Mouse (Mus musculus) CH12.LX (cell line): ENCODE measurements around the gene Mnd1. TPM values are rescaled to one million over a fixed set of nuclear protein-coding genes. Genes with fewer than 3 reads are reported as not detected.

Experiments
- DNase-seq: peaks from one replicate; pipeline ENCODE4 v3.0.0-alpha.2; 2013; ENCODE audit errors: extremely low read depth
- H3K27ac ChIP-seq: 2 replicates; pipeline ENCODE4 v1.5.1; 2012; ENCODE audit warnings: low read depth, mild to moderate bottlenecking, control low read depth, moderate library complexity; ENCODE audit not compliant: insufficient read depth
- H3K27me3 ChIP-seq: replicated peaks from 2 replicates; pipeline ENCODE3; 2012; ENCODE audit warnings: inconsistent platforms
- H3K36me3 ChIP-seq, 2 experiments: replicated peaks in 1 of 2; 2 replicates each; pipeline versions ENCODE3 to v1.6.1; 2012; ENCODE audit warnings: inconsistent platforms in 1 of 2, low read length in 1 of 2, mild to moderate bottlenecking in 1 of 2, mixed read lengths in 1 of 2, moderate library complexity in 1 of 2; ENCODE audit not compliant: control insufficient read depth in 1 of 2, insufficient read depth in 1 of 2
- H3K4me1 ChIP-seq, 2 experiments: 2 replicates each; pipeline ENCODE4 v1.6.1; 2012; ENCODE audit warnings: inconsistent platforms in 1 of 2, moderate library complexity in 1 of 2; ENCODE audit not compliant: insufficient read depth in 2 of 2, control insufficient read depth in 1 of 2
- H3K4me2 ChIP-seq: 2 replicates; pipeline ENCODE4 v1.6.1; 2012; ENCODE audit warnings: low read depth, mild to moderate bottlenecking, control low read depth; ENCODE audit not compliant: poor library complexity, insufficient read depth, severe bottlenecking
- H3K4me3 ChIP-seq, 3 experiments: fragments of 150-350 bp in 1 of 3; sonication (generic) in 1 of 3; replicated peaks in 1 of 3; 2 replicates each; pipeline versions ENCODE3 to v1.5.1; 2011 to 2012; ENCODE audit warnings: low read depth in 2 of 3, low read length in 2 of 3, mild to moderate bottlenecking in 2 of 3, moderate library complexity in 2 of 3, control low read depth in 1 of 3, improper control_type of control experiment in 1 of 3, inconsistent platforms in 1 of 3, mixed read lengths in 1 of 3; ENCODE audit not compliant: poor library complexity in 1 of 3
- H3K79me2 ChIP-seq: replicated peaks from 2 replicates; pipeline ENCODE4 v1.6.1; 2012; ENCODE audit warnings: mild to moderate bottlenecking, moderate library complexity; ENCODE audit not compliant: control insufficient read depth, poor library complexity, insufficient read depth, severe bottlenecking; ENCODE audit errors: extremely low read depth
- H3K9ac ChIP-seq: 2 replicates; pipeline ENCODE4 v1.6.1; 2012; ENCODE audit warnings: low read depth, mild to moderate bottlenecking, control low read depth, moderate library complexity; ENCODE audit not compliant: insufficient read depth
- H3K9me3 ChIP-seq: replicated peaks from 2 replicates; pipeline ENCODE3; 2012; ENCODE audit warnings: low read length, inconsistent platforms, mixed read lengths
- BHLHE40 ChIP-seq: IDR thresholded peaks from 2 replicates; pipeline ENCODE4 v1.6.1; 2011; ENCODE audit warnings: mild to moderate bottlenecking, low read depth, low read length, improper control_type of control experiment
- ELF1 ChIP-seq: IDR thresholded peaks from 2 replicates; pipeline ENCODE4 v1.6.1; 2014; ENCODE audit warnings: low read depth, mild to moderate bottlenecking, inconsistent platforms, low read length, improper control_type of control experiment
- EP300 ChIP-seq: IDR thresholded peaks from 2 replicates; pipeline ENCODE4 v1.6.1; 2011; ENCODE audit warnings: low read length, improper control_type of control experiment
- IRF4 ChIP-seq: IDR thresholded peaks from 2 replicates; pipeline ENCODE4 v1.6.1; 2014; ENCODE audit warnings: low read depth, mild to moderate bottlenecking, inconsistent platforms, low read length, improper control_type of control experiment
- JUN ChIP-seq: IDR thresholded peaks from 2 replicates; pipeline ENCODE4 v1.6.1; 2011; ENCODE audit warnings: low read depth, mild to moderate bottlenecking, low read length, improper control_type of control experiment, moderate library complexity; ENCODE audit not compliant: insufficient read depth
- MAFK ChIP-seq: IDR thresholded peaks from 2 replicates; pipeline ENCODE4 v1.6.1; 2011; ENCODE audit warnings: low read length, improper control_type of control experiment; ENCODE audit not compliant: insufficient replicate concordance
- MAZ ChIP-seq: IDR thresholded peaks from 2 replicates; pipeline ENCODE4 v1.6.1; 2012; ENCODE audit warnings: low read depth, mild to moderate bottlenecking, inconsistent platforms, low read length, improper control_type of control experiment, moderate library complexity
- MEF2A ChIP-seq: IDR thresholded peaks from 2 replicates; pipeline ENCODE4 v1.6.1; 2014; ENCODE audit warnings: low read depth, mild to moderate bottlenecking, inconsistent platforms, low read length, improper control_type of control experiment, borderline replicate concordance
- MXI1 ChIP-seq: IDR thresholded peaks from 2 replicates; pipeline ENCODE4 v1.6.1; 2011; ENCODE audit warnings: mild to moderate bottlenecking, low read depth, low read length, improper control_type of control experiment
- NRF1 ChIP-seq: IDR thresholded peaks from 2 replicates; pipeline ENCODE4 v1.6.1; 2014; ENCODE audit warnings: low read depth, mild to moderate bottlenecking, inconsistent platforms, low read length, improper control_type of control experiment, moderate library complexity
- PAX5 ChIP-seq: IDR thresholded peaks from 2 replicates; pipeline ENCODE4 v1.6.1; 2012; ENCODE audit warnings: low read length, inconsistent platforms, mixed read lengths
- POLR2A ChIP-seq: IDR thresholded peaks from 2 replicates; pipeline ENCODE4 v1.6.1; 2011; ENCODE audit warnings: low read depth, mild to moderate bottlenecking, improper control_type of control experiment, low read length
- POLR2AphosphoS2 ChIP-seq: IDR thresholded peaks from 2 replicates; pipeline ENCODE4 v1.6.1; 2011; ENCODE audit warnings: low read depth, low read length, improper control_type of control experiment
- SIN3A ChIP-seq: IDR thresholded peaks from 2 replicates; pipeline ENCODE4 v1.6.1; 2012; ENCODE audit warnings: low read length, improper control_type of control experiment, inconsistent platforms
- SMC3 ChIP-seq: IDR thresholded peaks from 2 replicates; pipeline ENCODE4 v1.6.1; 2011; ENCODE audit warnings: low read depth, low read length, improper control_type of control experiment
- TBP ChIP-seq: conservative IDR thresholded peaks from 2 replicates; pipeline ENCODE4 v1.6.1; 2011; ENCODE audit warnings: low read depth, low read length, improper control_type of control experiment
- TCF12 ChIP-seq: IDR thresholded peaks from 2 replicates; pipeline ENCODE4 v1.6.1; 2014; ENCODE audit warnings: low read depth, mild to moderate bottlenecking, inconsistent platforms, low read length, improper control_type of control experiment
- USF2 ChIP-seq: conservative IDR thresholded peaks from 2 replicates; pipeline ENCODE4 v1.6.1; 2011; ENCODE audit warnings: low read depth, low read length, improper control_type of control experiment
- ZC3H11A ChIP-seq: IDR thresholded peaks from 2 replicates; pipeline ENCODE4 v1.6.1; 2012; ENCODE audit warnings: low read depth, mild to moderate bottlenecking, inconsistent platforms, low read length, improper control_type of control experiment
- ZNF384 ChIP-seq: IDR thresholded peaks from 2 replicates; pipeline ENCODE4 v1.6.1; 2012; ENCODE audit warnings: low read depth, low read length, improper control_type of control experiment, inconsistent platforms
- dilution Hi-C: fragments of 300-500 bp; cut with MboI; formaldehyde crosslinking; loops from 2 replicates; pipeline ENCODE4 v1.14.3; 2020; ENCODE audit warnings: low sequenced_read_pairs; ENCODE audit not compliant: extremely low pct_unique_long_range_greater_than_20kb, extremely low pct_ligation_motif_present
- in situ Hi-C: fragments of 300-500 bp; cut with MboI; formaldehyde crosslinking; loops from 3 replicates; pipeline ENCODE4 v1.14.3; 2019; ENCODE audit warnings: low sequenced_read_pairs, low pct_ligation_motif_present, low pct_unique_long_range_greater_than_20kb, mixed read lengths
- polyA plus RNA-seq: library from polyadenylated mRNA; unstranded; fragments of >175 nt; gene quantifications from 2 replicates; pipeline ENCODE4 v1.2.1, GENCODE M21; 2012; ENCODE audit warnings: low read depth; ENCODE audit not compliant: insufficient read length
- total RNA-seq, 2 experiments: library from RNA; depleted of rRNA; stranded (reverse); fragments of 300-350 nt in 1 of 2; fragments of >200 nt in 1 of 2; gene quantifications; 2 replicates each; pipeline ENCODE4 v1.2.3; 2012 to 2014

The Mnd1 gene
- total and polyA plus RNA-seq, 3 experiments = 14.2 to 23.1 (median 19.0) TPM

DNA sequence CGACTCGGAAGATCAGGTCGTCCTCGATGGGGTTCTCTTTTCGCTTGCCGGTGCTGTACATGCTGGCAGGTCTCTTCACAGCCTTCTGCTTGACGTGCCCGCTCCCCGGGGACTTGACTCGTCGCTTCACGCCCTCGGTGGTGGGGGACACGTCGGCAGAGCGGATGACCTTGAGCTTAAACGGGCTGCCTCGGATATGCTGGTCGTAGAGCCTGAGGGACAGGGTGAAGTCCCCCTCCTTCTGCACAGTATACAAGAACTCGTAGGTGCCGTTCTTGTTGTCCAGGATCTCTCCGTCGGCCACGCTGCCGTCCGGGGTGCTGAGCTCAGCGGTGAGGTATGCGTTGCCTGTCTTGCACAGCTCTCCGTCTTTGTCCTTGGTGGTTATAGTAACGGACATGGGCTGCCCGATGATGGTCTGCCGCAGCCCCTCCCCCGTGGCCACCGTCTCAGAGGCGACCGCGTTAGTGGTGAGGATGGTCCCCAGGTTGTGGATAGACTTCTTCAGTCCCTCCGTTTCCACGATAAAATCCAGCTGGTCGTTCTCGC, 35.0 kb upstream of the Mnd1 start:
- no peak overlapping the region for H3K4me2 ChIP-seq
- DNase-seq = no peak
- H3K9ac ChIP-seq = no peak overlapping the region
- peaks cover 6 to 31% of the 10 kb centered on the region in 2 experiments for H3K36me3 ChIP-seq
- H3K27ac ChIP-seq = no peak overlapping the region
- in situ Hi-C loops (no loop called here), dilution Hi-C loops (no loop called here)
- no peak overlapping the region for H3K4me3 ChIP-seq
- H3K9me3 ChIP-seq = no peaks in the 10 kb centered on the region
- no peaks in the 10 kb centered on the region for H3K79me2 ChIP-seq
- TF ChIP-seq NRF1 (no peak), SIN3A (no peak), EP300 (no peak), MXI1 (no peak), IRF4 (no peak), MEF2A (no peak), MAFK (no peak), POLR2A (no peak), TBP (no peak), PAX5 (no peak), ELF1 (no peak), SMC3 (no peak), POLR2AphosphoS2 (no peak), BHLHE40 (no peak), USF2 (no peak), MAZ (no peak), TCF12 (no peak), ZC3H11A (no peak)
- H3K4me1 ChIP-seq = no peaks in the 10 kb centered on the region
- H3K27me3 ChIP-seq = no peaks in the 10 kb centered on the region

DNA sequence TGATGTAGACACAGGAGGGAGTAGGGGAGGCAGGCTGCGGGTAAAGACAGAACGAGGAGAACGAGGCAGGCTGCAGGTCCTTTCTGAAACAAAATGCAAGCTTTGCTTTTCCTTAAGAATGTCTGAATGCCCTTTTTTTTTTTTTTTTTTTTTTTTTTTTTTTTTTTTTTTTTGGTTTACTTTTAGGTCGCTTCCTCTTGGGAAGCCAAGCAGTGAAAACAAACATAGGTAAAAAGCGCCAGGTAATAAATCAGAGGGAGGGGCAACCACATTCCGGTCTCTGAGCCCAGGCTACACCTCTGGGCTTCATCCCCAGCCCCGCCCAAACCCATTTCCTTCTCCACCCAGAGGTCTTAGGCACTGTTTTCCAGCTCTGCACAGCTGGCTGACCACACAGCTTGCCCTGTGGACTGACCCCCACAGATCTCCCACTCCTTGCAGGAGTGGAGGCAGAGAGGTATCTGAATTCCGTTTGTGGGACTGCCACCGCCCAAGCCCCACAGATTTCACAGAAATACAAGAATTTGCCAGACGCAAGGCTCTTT, 34.1 kb upstream of the Mnd1 start:
- Histone ChIP-seq H3K9ac (no peak overlapping the region), H3K79me2 (no peaks in the 10 kb centered on the region), H3K4me2 (no peak overlapping the region), H3K4me3 (no peak overlapping the region), H3K36me3 (peaks cover 6 to 31% of the 10 kb centered on the region in 2 experiments), H3K27ac (no peak overlapping the region), H3K4me1 (no peaks in the 10 kb centered on the region), H3K9me3 (no peaks in the 10 kb centered on the region), H3K27me3 (no peaks in the 10 kb centered on the region)
- DNase-seq = no peak
- in situ Hi-C loops (no loop called here), dilution Hi-C loops (no loop called here)
- no peak for TF ChIP-seq SMC3
- TF ChIP-seq JUN = no peak
- no peak for TF ChIP-seq ZC3H11A
- peak; percentile 47 for TF ChIP-seq ZNF384
